Mouse (Mus musculus): ENCODE measurements around the gene Pacs2.

Gene Pacs2

GRCm38 (mm10) chr12:113013604-113014558 is at the start of gene Pacs2:
Gene Pacs2 (plus strand): TSS chr12:113014508.
- peak; percentile 96 for DNase-seq (ENCODE audit: low spot score)

- DNase-seq (ENCODE audit: low spot score), result no peak
Observed at GRCm38 (mm10) chr12:112965783-112966182, 48.5 kb upstream of the Pacs2 start.

- DNase-seq (ENCODE audit: low spot score), result no peak
Observed at GRCm38 (mm10) chr12:112968943-112969342, 45.4 kb upstream of the Pacs2 start.

- DNase-seq (ENCODE audit: low spot score), result no peak
Observed at GRCm38 (mm10) chr12:112969616-112970015, 44.7 kb upstream of the Pacs2 start.

- no peak for DNase-seq (ENCODE audit: low spot score)
Observed at GRCm38 (mm10) chr12:112974736-112975135, 39.6 kb upstream of the Pacs2 start.

GRCm38 (mm10) chr12:112976371-112977073 is 37.8 kb upstream of the Pacs2 start, which contains the start of gene Btbd6:
Gene Btbd6 (plus strand): TSS chr12:112976482.
- peak; percentile 88 for DNase-seq (ENCODE audit: low spot score)

- DNase-seq (ENCODE audit: low spot score), result no peak
Observed at GRCm38 (mm10) chr12:112977156-112977555, 37.2 kb upstream of the Pacs2 start.

GRCm38 (mm10) chr12:112982031-112982430 is 32.3 kb upstream of the Pacs2 start:
- no peak for DNase-seq (ENCODE audit: low spot score)

- DNase-seq (ENCODE audit: low spot score), result no peak
Observed at GRCm38 (mm10) chr12:112985346-112985745, 29.0 kb upstream of the Pacs2 start.

GRCm38 (mm10) chr12:112987877-112988276 is 26.4 kb upstream of the Pacs2 start:
- DNase-seq (ENCODE audit: low spot score), result peak; percentile 29

- no peak for DNase-seq (ENCODE audit: low spot score)
Observed at GRCm38 (mm10) chr12:112990706-112991405, 23.5 kb upstream of the Pacs2 start.

- DNase-seq (ENCODE audit: low spot score), result no peak
Observed at GRCm38 (mm10) chr12:112991444-112991843, 22.9 kb upstream of the Pacs2 start.

GRCm38 (mm10) chr12:112994153-112994552 is 20.2 kb upstream of the Pacs2 start:
- no peak for DNase-seq (ENCODE audit: low spot score)

GRCm38 (mm10) chr12:112999569-113000293 is 14.6 kb upstream of the Pacs2 start:
- no peak for DNase-seq (ENCODE audit: low spot score)

GRCm38 (mm10) chr12:113000294-113001132 is 13.8 kb upstream of the Pacs2 start, which contains the start of gene Brf1:
Gene Brf1 (minus strand): TSS chr12:113000704.
- DNase-seq (ENCODE audit: low spot score), result peak; percentile 97

- no peak for DNase-seq (ENCODE audit: low spot score)
Observed at GRCm38 (mm10) chr12:113001133-113001474, 13.2 kb upstream of the Pacs2 start.

GRCm38 (mm10) chr12:113002667-113003066 is 11.6 kb upstream of the Pacs2 start:
- no peak for DNase-seq (ENCODE audit: low spot score)

- DNase-seq (ENCODE audit: low spot score), result no peak
Observed at GRCm38 (mm10) chr12:113004011-113004410, 10.3 kb upstream of the Pacs2 start.

GRCm38 (mm10) chr12:113004993-113005392 is 9.3 kb upstream of the Pacs2 start:
- peak; percentile 67 for DNase-seq (ENCODE audit: low spot score)

GRCm38 (mm10) chr12:113011702-113012360 is 2.5 kb upstream of the Pacs2 start:
- DNase-seq (ENCODE audit: low spot score), result no peak
